22 mouse cellular contexts compared by ENCODE assay signal in the genomic region with DNA sequence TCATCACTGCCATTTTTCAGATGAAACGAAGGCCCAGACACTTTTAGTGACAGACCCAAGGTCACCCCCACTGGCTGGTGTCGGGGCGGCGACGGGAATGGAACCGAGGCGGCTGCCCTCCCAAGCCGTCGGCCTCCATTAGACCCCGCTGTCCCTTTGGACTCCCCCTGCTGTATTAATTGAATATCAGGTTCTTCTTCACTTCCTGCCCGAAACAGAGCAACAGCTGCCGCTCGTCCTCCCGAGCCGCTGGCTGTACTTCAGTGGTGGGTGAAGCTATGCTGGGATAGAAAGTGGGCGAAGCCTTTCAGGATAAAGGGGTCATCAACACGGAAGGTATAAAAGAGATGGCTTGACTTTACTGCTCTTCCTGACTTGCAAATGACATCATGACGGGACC.
DNase-seq lines count a peak whose midpoint lies in the region; ATAC-seq lines count a peak whose summit lies in the region.
"Had no signal": no experiment of that assay in that cellular context is flagged by ENCODE, and none has a peak within 500 bp of the region (broad histone marks: within the 10 kb centered on the region; RNA-seq: fewer than 3 reads in every experiment).

No protein-coding gene starts in this region.

- DNase-seq in kidney, postnatal 25 days = no peak
- no peak for DNase-seq in kidney, adult 8-10 months
- peak; percentile 7 for DNase-seq in thymus, postnatal 4 days
- DNase-seq in thymus, postnatal 25 days = no peak
- DNase-seq: adrenal gland, adult 2 months; adrenal gland, postnatal 10 days; adrenal gland, postnatal 25 days; cerebellum, adult 11 months; cerebellum, adult 18-20 months; cerebellum, adult 8-10 months; cerebellum, adult 9-11 months; cerebellum, postnatal 14 days; cerebellum, postnatal 36 days; embryo, embryonic 11 days had no signal

- no peaks in the 10 kb centered on the region for H3K27me3 ChIP-seq in kidney, embryonic 14.5 days (ENCODE audit: control insufficient read depth, insufficient read depth, low read length)
- no peaks in the 10 kb centered on the region for H3K27me3 ChIP-seq in kidney, embryonic 16.5 days (ENCODE audit: insufficient read depth, low read length)
- H3K27me3 ChIP-seq: forebrain, embryonic 12.5 days had no signal

- H3K9me3 ChIP-seq in kidney, embryonic 14.5 days (ENCODE audit: control insufficient read depth, low read length) = no peaks in the 10 kb centered on the region
- H3K9me3 ChIP-seq in kidney, embryonic 16.5 days (ENCODE audit: low read length) = no peaks in the 10 kb centered on the region; the same call in 1 of the 2 replicates
- H3K9me3 ChIP-seq: embryonic facial prominence, embryonic 15.5 days; forebrain, embryonic 10.5 days; forebrain, embryonic 12.5 days had no signal

- no peak overlapping the region for H3K4me3 ChIP-seq in kidney, embryonic 14.5 days (ENCODE audit: low read length)
- H3K4me3 ChIP-seq in kidney, embryonic 16.5 days (ENCODE audit: low read length) = no peak overlapping the region
- H3K4me3 ChIP-seq: embryonic facial prominence, embryonic 13.5 days; embryonic facial prominence, embryonic 15.5 days; erythroblast, embryonic 14.5 days; forebrain, embryonic 10.5 days; forebrain, embryonic 12.5 days had no signal

- ATAC-seq in kidney, embryonic 14.5 days (ENCODE audit: low FRiP score, low TSS enrichment) = peak; percentile 63
- ATAC-seq in kidney, embryonic 16.5 days (ENCODE audit: low FRiP score, low TSS enrichment) = peak; percentile 58
- ATAC-seq: forebrain, embryonic 14.5 days had no signal

- H3K4me2 ChIP-seq in kidney, embryonic 14.5 days (replicated peaks; ENCODE audit: low read depth, low read length) = 0 out of 2 replicates have a peak overlapping the region, but pooled peaks have one; percentile 13
- H3K4me2 ChIP-seq in kidney, embryonic 16.5 days (replicated peaks; ENCODE audit: low read depth, low read length) = peak overlapping the region; percentile 6
- H3K4me2 ChIP-seq: embryonic facial prominence, embryonic 13.5 days; embryonic facial prominence, embryonic 15.5 days; forebrain, embryonic 12.5 days had no signal

- 30% methylated on average over 18 of the region's 18 CpGs for whole genome bisulfite sequencing in kidney, embryonic 14.5 days
- 36% methylated on average over 18 of the region's 18 CpGs for WGBS in kidney, embryonic 16.5 days

- H3K9ac ChIP-seq in kidney, embryonic 14.5 days (ENCODE audit: low read depth, low read length) = no peak overlapping the region
- no peak overlapping the region for H3K9ac ChIP-seq in kidney, embryonic 16.5 days (replicated peaks; ENCODE audit: low read length)
- H3K9ac ChIP-seq: embryonic facial prominence, embryonic 13.5 days; embryonic facial prominence, embryonic 15.5 days; forebrain, embryonic 12.5 days had no signal

- no peak overlapping the region; the same call in 1 of the 2 replicates for H3K27ac ChIP-seq in kidney, embryonic 14.5 days (ENCODE audit: low read depth, low read length)
- H3K27ac ChIP-seq in kidney, embryonic 16.5 days (ENCODE audit: low read length) = no peak overlapping the region; the same call in 1 of the 2 replicates
- H3K27ac ChIP-seq: embryonic facial prominence, embryonic 13.5 days; embryonic facial prominence, embryonic 15.5 days; forebrain, embryonic 10.5 days; forebrain, embryonic 12.5 days had no signal

- 0 out of 2 replicates have a peak, but pooled peaks cover 4% of the 10 kb centered on the region for H3K4me1 ChIP-seq in kidney, embryonic 14.5 days (ENCODE audit: control insufficient read depth, insufficient read depth, low read length)
- H3K4me1 ChIP-seq in kidney, embryonic 16.5 days (ENCODE audit: insufficient read depth, low read length) = peaks cover 6% of the 10 kb centered on the region; the same call in 1 of the 2 replicates
- H3K4me1 ChIP-seq: embryonic facial prominence, embryonic 15.5 days; forebrain, embryonic 10.5 days; forebrain, embryonic 12.5 days had no signal

- H3K36me3 ChIP-seq in kidney, embryonic 14.5 days (ENCODE audit: control insufficient read depth, insufficient read depth, low read length) = no peaks in the 10 kb centered on the region
- H3K36me3 ChIP-seq in kidney, embryonic 16.5 days (ENCODE audit: insufficient read depth, low read length) = no peaks in the 10 kb centered on the region
- H3K36me3 ChIP-seq: embryonic facial prominence, embryonic 13.5 days; embryonic facial prominence, embryonic 15.5 days; forebrain, embryonic 10.5 days; forebrain, embryonic 12.5 days had no signal
